Mouse (Mus musculus): ENCODE measurements around the gene Tmem8b. TPM values are rescaled to one million over a fixed set of nuclear protein-coding genes. Genes with fewer than 3 reads are reported as not detected.

Tmem8b gene
- total RNA-seq, 2 experiments from 2014 or later, result 66.7 to 67.3 TPM

GRCm38 (mm10) chr4:43657146-43657545, 11.6 kb upstream of the Tmem8b start:
- no peak for DNase-seq

GRCm38 (mm10) chr4:43666412-43666811, 2.4 kb upstream of the Tmem8b start:
- no peak for DNase-seq

GRCm38 (mm10) chr4:43669428-43669794, 640 bp downstream of the Tmem8b start:
- DNase-seq, result peak in 1 of 2 experiments; percentile 54

GRCm38 (mm10) chr4:43672070-43672469, 3.3 kb downstream of the Tmem8b start:
- DNase-seq, result peak; percentile 78 to 79

- no peak for DNase-seq
Measured at GRCm38 (mm10) chr4:43673703-43674102, 4.9 kb downstream of the Tmem8b start.

GRCm38 (mm10) chr4:43674974-43675373, 6.2 kb downstream of the Tmem8b start:
- no peak for DNase-seq

GRCm38 (mm10) chr4:43675608-43676007, 6.8 kb downstream of the Tmem8b start:
- no peak for DNase-seq

- peak in 1 of 2 experiments; percentile 33 for DNase-seq
Measured at GRCm38 (mm10) chr4:43678541-43678940, 9.8 kb downstream of the Tmem8b start.

GRCm38 (mm10) chr4:43679416-43680043, 10.8 kb downstream of the Tmem8b start:
- no peak for DNase-seq

GRCm38 (mm10) chr4:43690021-43690420, 21.2 kb downstream of the Tmem8b start:
- no peak for DNase-seq

GRCm38 (mm10) chr4:43691026-43691425, 22.3 kb downstream of the Tmem8b start:
- no peak for DNase-seq

- no peak for DNase-seq
Measured at GRCm38 (mm10) chr4:43693806-43694241, 25.1 kb downstream of the Tmem8b start.

GRCm38 (mm10) chr4:43694439-43695248, 25.9 kb downstream of the Tmem8b start:
- no peak for DNase-seq

GRCm38 (mm10) chr4:43695249-43695671, 26.5 kb downstream of the Tmem8b start:
- no peak for DNase-seq

GRCm38 (mm10) chr4:43696561-43696960, 27.8 kb downstream of the Tmem8b start:
- no peak for DNase-seq

GRCm38 (mm10) chr4:43700707-43701106, 31.9 kb downstream of the Tmem8b start, which contains the start of gene Olfr70:
Gene Olfr70 (minus strand): TSS chr4:43700807.
- DNase-seq, result no peak

- DNase-seq, result no peak
Measured at GRCm38 (mm10) chr4:43703439-43703838, 34.7 kb downstream of the Tmem8b start.

GRCm38 (mm10) chr4:43703851-43704250, 35.1 kb downstream of the Tmem8b start:
- DNase-seq, result no peak

GRCm38 (mm10) chr4:43705991-43706390, 37.2 kb downstream of the Tmem8b start:
- no peak for DNase-seq

GRCm38 (mm10) chr4:43709869-43710268, 41.1 kb downstream of the Tmem8b start, which contains the start of gene Olfr71:
Gene Olfr71 (minus strand): TSS chr4:43710255.
- DNase-seq, result no peak

GRCm38 (mm10) chr4:43711821-43712220, 43.0 kb downstream of the Tmem8b start:
- peak; percentile 65 to 74 for DNase-seq

- no peak for DNase-seq
Measured at GRCm38 (mm10) chr4:43713652-43714219, 45.0 kb downstream of the Tmem8b start.

- no peak for DNase-seq
Measured at GRCm38 (mm10) chr4:43720491-43721228, 51.9 kb downstream of the Tmem8b start.

Data from layer of hippocampus, postnatal 36 days (tissue).